Mouse (Mus musculus) intestine, embryonic 15.5 days (tissue): ENCODE results near the gene Pik3r2. TPM values are rescaled to one million over a fixed set of nuclear protein-coding genes. Genes with fewer than 3 reads are reported as not detected.

Source experiments
- ATAC-seq: fragments of 200-750 bp; cut with Nextera tagmentation; 2 replicates; pipeline ENCODE4 v1.8.0; 2017; ENCODE audit warnings: moderate TSS enrichment, moderate library complexity
- H3K27ac ChIP-seq: fragments of 300-500 bp; sonication (generic); 2 replicates; pipeline ENCODE4 v1.5.1; 2015; ENCODE audit warnings: mild to moderate bottlenecking, inconsistent platforms
- H3K27me3 ChIP-seq: fragments of 300-500 bp; sonication (generic); replicated peaks from 2 replicates; pipeline ENCODE4 v1.6.1; 2015; ENCODE audit warnings: inconsistent platforms
- H3K36me3 ChIP-seq: fragments of 300-500 bp; sonication (generic); 2 replicates; pipeline ENCODE4 v1.6.1; 2015; ENCODE audit warnings: inconsistent platforms
- H3K4me1 ChIP-seq: fragments of 300-500 bp; sonication (generic); replicated peaks from 2 replicates; pipeline ENCODE4 v1.6.1; 2015; ENCODE audit warnings: inconsistent platforms
- H3K4me2 ChIP-seq: fragments of 300-500 bp; sonication (generic); replicated peaks from 2 replicates; pipeline ENCODE4 v1.6.1; 2015; ENCODE audit warnings: mild to moderate bottlenecking, inconsistent platforms
- H3K4me3 ChIP-seq: fragments of 300-500 bp; sonication (generic); replicated peaks from 2 replicates; pipeline ENCODE4 v1.5.1; 2015; ENCODE audit warnings: inconsistent platforms
- H3K9ac ChIP-seq: fragments of 300-500 bp; sonication (generic); 2 replicates; pipeline ENCODE4 v1.6.1; 2015; ENCODE audit warnings: inconsistent platforms
- H3K9me3 ChIP-seq: fragments of 300-500 bp; sonication (generic); 2 replicates; pipeline ENCODE4 v1.6.1; 2016; ENCODE audit warnings: inconsistent platforms
- WGBS: fragments of 180-500 bp; shearing (Covaris S2); methylation state at CpG from one replicate; pipeline ENCODE4 v1.1.7; 2015; 5-methylcytosine and 5-hydroxymethylcytosine counted together
- polyA plus RNA-seq: library from polyadenylated mRNA; unstranded; fragments of >200 nt; fragmentation: Nextera tagmentation; extraction: Ambion mirVana; gene quantifications from 2 replicates; pipeline ENCODE4 v1.2.1, GENCODE M21; 2015

Pik3r2 gene
- polyA plus RNA-seq, 1 experiment from 2014 or later, result 53.1 TPM

- H3K9ac ChIP-seq, result no peak overlapping the region
- no peaks in the 10 kb centered on the region for H3K9me3 ChIP-seq
- no peaks in the 10 kb centered on the region for H3K27me3 ChIP-seq
- ATAC-seq, result no peak
- peaks cover 44% of the 10 kb centered on the region for H3K36me3 ChIP-seq
- WGBS, result 89% methylated on average over 25 of the region's 25 CpGs
- H3K4me3 ChIP-seq, result no peak overlapping the region
- H3K27ac ChIP-seq, result no peak overlapping the region
- H3K4me2 ChIP-seq, result no peak overlapping the region
- peaks cover 19% of the 10 kb centered on the region for H3K4me1 ChIP-seq
Measured at GRCm38 (mm10) chr8:70786291-70787050, 10.0 kb upstream of the Pik3r2 start.

DNA sequence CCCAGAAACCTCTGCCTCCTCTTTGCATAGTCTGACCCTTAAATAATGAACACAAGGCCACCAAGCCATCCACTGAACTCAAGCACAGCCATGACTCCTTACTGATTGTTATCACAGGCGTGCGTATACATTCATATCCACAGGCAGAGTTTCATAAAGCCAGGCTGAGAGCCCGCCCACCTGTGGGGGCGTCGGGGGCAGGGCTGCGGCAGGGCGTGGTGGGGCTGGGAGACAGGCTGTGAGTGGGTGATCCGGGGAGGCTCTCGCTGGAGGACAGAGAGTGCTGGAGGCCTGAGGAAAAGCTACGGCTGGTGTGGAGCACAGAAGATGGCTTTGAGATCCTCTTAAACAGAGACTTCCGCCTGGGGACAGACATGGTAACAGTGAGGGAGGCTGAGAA lies 3.6 kb upstream of the Pik3r2 start:
- no peak overlapping the region for H3K4me2 ChIP-seq
- peaks cover 44% of the 10 kb centered on the region for H3K36me3 ChIP-seq
- H3K4me1 ChIP-seq, result peaks cover 18% of the 10 kb centered on the region
- H3K27me3 ChIP-seq, result no peaks in the 10 kb centered on the region
- 73% methylated on average over 11 of the region's 11 CpGs for WGBS
- no peak for ATAC-seq
- no peaks in the 10 kb centered on the region for H3K9me3 ChIP-seq
- no peak overlapping the region for H3K9ac ChIP-seq
- H3K27ac ChIP-seq, result no peak overlapping the region
- H3K4me3 ChIP-seq, result no peak overlapping the region

- H3K4me1 ChIP-seq, result peaks cover 46% of the 10 kb centered on the region
- ATAC-seq, result peak; percentile 21
Measured at GRCm38 (mm10) chr8:70775851-70776495, 540 bp downstream of the Pik3r2 start.

DNA sequence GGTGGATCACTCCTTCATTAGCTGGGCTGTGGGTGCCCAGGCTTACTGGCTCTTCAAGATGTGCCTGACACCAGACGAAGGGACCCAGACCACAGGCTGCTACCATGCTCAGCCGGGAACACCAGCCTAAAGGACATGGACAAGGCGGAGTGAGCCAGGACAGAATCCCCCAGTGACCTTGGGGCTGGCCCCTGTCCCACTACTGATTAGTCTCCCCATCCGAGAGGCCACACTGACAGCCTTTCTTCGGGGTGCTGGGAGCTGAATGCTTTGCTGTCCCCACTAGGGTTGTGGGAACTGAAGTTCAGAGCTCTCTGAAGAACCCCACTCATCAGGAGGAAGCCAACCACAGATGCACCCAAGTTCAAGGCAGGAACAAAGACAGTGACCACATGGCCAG lies 1.3 kb downstream of the Pik3r2 start:
- Histone ChIP-seq H3K4me3 (peak overlapping the region; percentile 82), H3K9ac (peak overlapping the region; percentile 98), H3K4me2 (peak overlapping the region; percentile 90), H3K27me3 (no peaks in the 10 kb centered on the region), H3K4me1 (peaks cover 46% of the 10 kb centered on the region), H3K9me3 (no peaks in the 10 kb centered on the region), H3K36me3 (peaks cover 40% of the 10 kb centered on the region), H3K27ac (0 out of 2 replicates have a peak overlapping the region, but pooled peaks have one; percentile 44)
- ATAC-seq, result no peak
- WGBS, result 88% methylated on average over 5 of the region's 5 CpGs

More at GRCm38 (mm10) chr8:70775851-70776495, 540 bp downstream of the Pik3r2 start:
- Histone ChIP-seq H3K4me3 (peak overlapping the region; percentile 82), H3K27ac (peak overlapping the region; percentile 98), H3K27me3 (no peaks in the 10 kb centered on the region), H3K9ac (peak overlapping the region; percentile 98), H3K4me2 (peak overlapping the region; percentile 90), H3K9me3 (no peaks in the 10 kb centered on the region), H3K36me3 (peaks cover 41% of the 10 kb centered on the region)
- 2% methylated on average over 34 of the region's 34 CpGs for WGBS

DNA sequence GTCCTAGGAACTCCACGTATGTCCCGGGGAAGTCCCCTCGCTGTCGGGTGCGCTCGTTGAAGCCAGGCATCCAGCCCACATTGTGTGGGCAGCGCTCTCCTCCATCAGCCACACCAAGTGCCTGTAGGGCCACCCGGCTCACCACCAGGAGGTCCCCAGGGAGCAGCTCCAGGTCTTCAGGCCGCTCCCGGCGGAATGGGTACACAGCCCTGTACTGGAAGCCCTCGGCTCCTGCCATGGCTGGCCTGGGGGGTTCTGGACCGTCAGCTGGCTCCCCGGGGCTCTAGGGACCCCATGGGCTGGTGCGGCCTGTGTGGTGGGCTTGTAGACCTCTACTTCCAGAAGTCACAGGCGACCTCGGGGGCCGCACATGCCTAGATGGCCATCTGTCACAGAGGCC lies 1.8 kb downstream of the Pik3r2 start:
- H3K36me3 ChIP-seq, result peaks cover 36% of the 10 kb centered on the region
- H3K4me3 ChIP-seq, result no peak overlapping the region
- H3K4me2 ChIP-seq, result peak overlapping the region; percentile 90
- 93% methylated on average over 18 of the region's 18 CpGs for WGBS
- H3K4me1 ChIP-seq, result peaks cover 46% of the 10 kb centered on the region
- H3K27me3 ChIP-seq, result no peaks in the 10 kb centered on the region
- no peaks in the 10 kb centered on the region for H3K9me3 ChIP-seq
- peak overlapping the region; percentile 98 for H3K9ac ChIP-seq
- ATAC-seq, result no peak
- H3K27ac ChIP-seq, result peak overlapping the region; percentile 44

DNA sequence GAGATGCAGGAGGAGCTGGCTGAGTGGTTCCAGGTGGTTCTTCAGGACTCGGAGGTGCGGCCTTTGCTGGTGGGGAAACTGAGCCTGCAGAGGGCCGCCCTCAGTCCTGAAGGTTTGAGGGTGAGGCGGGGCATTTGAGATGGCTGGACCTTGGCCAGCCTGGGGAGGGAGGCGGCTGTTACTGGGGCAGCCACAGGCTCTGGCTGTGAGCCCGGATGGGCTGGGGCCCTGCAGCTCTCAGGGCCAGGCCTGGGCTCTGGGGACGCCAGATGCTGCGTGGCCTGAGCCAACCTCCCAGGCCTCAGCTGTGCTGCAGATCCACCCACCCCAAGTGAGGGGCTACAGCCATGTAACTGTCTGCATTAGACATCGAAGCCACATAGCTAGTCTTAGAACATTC lies 2.7 kb downstream of the Pik3r2 start:
- WGBS, result 31% methylated on average over 9 of the region's 9 CpGs
- no peaks in the 10 kb centered on the region for H3K27me3 ChIP-seq
- H3K4me2 ChIP-seq, result peak overlapping the region; percentile 90
- H3K4me3 ChIP-seq, result no peak overlapping the region
- peak overlapping the region; percentile 98 for H3K9ac ChIP-seq
- H3K4me1 ChIP-seq, result peaks cover 52% of the 10 kb centered on the region
- H3K36me3 ChIP-seq, result peaks cover 35% of the 10 kb centered on the region
- no peaks in the 10 kb centered on the region for H3K9me3 ChIP-seq
- ATAC-seq, result peak; percentile 24
- peak overlapping the region; percentile 44 for H3K27ac ChIP-seq

DNA sequence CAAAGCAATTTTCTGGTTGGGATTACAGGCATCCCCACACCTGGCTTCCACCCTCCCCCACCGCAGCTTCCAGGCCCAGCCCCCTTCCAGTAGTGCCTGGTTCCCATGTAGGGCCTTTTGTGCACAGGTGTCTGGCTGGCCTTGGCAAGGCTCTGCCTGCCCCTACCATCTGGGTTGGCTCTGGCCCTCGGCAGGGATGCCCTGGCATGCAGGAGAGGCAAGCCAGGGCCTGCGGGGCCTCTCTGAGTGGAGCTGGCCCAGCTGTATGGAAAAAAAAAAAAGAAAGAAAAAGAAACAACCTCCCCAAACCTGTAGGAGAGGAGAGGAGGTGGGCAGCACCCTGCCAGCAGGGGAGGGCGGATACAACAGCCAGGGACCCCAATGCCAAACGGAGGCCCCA lies 3.1 kb downstream of the Pik3r2 start:
- peaks cover 54% of the 10 kb centered on the region for H3K4me1 ChIP-seq
- H3K9ac ChIP-seq, result peak overlapping the region; percentile 17; the same call in 1 of the 2 replicates
- peak overlapping the region; percentile 44 for H3K27ac ChIP-seq
- H3K4me2 ChIP-seq, result peak overlapping the region; percentile 90
- no peak for ATAC-seq
- H3K9me3 ChIP-seq, result no peaks in the 10 kb centered on the region
- peaks cover 35% of the 10 kb centered on the region for H3K36me3 ChIP-seq
- 71% methylated on average over 5 of the region's 5 CpGs for WGBS
- H3K4me3 ChIP-seq, result no peak overlapping the region
- H3K27me3 ChIP-seq, result no peaks in the 10 kb centered on the region

GRCm38 (mm10) chr8:70772890-70773289 lies 3.6 kb downstream of the Pik3r2 start:
- H3K4me2 ChIP-seq, result peak overlapping the region; percentile 90; the same call in 1 of the 2 replicates
- peaks cover 35% of the 10 kb centered on the region for H3K36me3 ChIP-seq
- H3K9ac ChIP-seq, result 0 out of 2 replicates have a peak overlapping the region, but pooled peaks have one; percentile 17
- ATAC-seq, result no peak
- no peaks in the 10 kb centered on the region for H3K27me3 ChIP-seq
- peaks cover 50% of the 10 kb centered on the region for H3K4me1 ChIP-seq
- H3K27ac ChIP-seq, result peak overlapping the region; percentile 44
- WGBS, result 72% methylated on average over 9 of the region's 9 CpGs
- no peaks in the 10 kb centered on the region for H3K9me3 ChIP-seq
- no peak overlapping the region for H3K4me3 ChIP-seq

GRCm38 (mm10) chr8:70772075-70772474 lies 4.4 kb downstream of the Pik3r2 start:
- no peaks in the 10 kb centered on the region for H3K27me3 ChIP-seq
- H3K27ac ChIP-seq, result no peak overlapping the region
- WGBS, result 92% methylated on average over 13 of the region's 13 CpGs
- H3K4me2 ChIP-seq, result no peak overlapping the region
- H3K9me3 ChIP-seq, result no peaks in the 10 kb centered on the region
- ATAC-seq, result no peak
- no peak overlapping the region for H3K4me3 ChIP-seq
- H3K36me3 ChIP-seq, result peaks cover 39% of the 10 kb centered on the region
- H3K4me1 ChIP-seq, result peaks cover 52% of the 10 kb centered on the region
- no peak overlapping the region for H3K9ac ChIP-seq

- Histone ChIP-seq H3K9me3 (no peaks in the 10 kb centered on the region), H3K36me3 (peaks cover 39% of the 10 kb centered on the region), H3K4me2 (no peak overlapping the region), H3K4me3 (no peak overlapping the region), H3K4me1 (peaks cover 60% of the 10 kb centered on the region), H3K9ac (no peak overlapping the region), H3K27ac (no peak overlapping the region), H3K27me3 (no peaks in the 10 kb centered on the region)
- WGBS, result 87% methylated on average over 7 of the region's 7 CpGs
- no peak for ATAC-seq
Measured at GRCm38 (mm10) chr8:70771217-70771616, 5.3 kb downstream of the Pik3r2 start.

DNA sequence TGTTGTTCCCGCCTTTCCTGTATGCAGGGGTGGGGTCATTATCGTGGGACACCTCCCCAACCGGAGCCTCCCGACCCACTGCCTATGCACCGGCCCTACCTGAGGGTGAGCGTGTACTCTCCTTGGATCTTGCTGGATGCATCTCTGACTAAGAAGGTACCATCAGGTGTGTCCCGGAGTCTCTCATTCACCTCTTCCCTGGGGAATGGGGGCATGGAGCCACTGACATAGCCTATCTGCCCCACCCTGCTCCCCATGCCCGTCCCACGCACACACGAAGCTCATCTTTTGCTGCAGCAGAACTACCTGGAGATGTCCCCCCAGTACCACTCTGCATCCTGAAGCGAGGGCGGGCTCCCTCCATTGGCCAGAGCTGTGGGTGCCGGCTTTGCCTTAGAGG lies 5.8 kb downstream of the Pik3r2 start:
- no peaks in the 10 kb centered on the region for H3K9me3 ChIP-seq
- ATAC-seq, result no peak
- no peak overlapping the region for H3K4me3 ChIP-seq
- no peak overlapping the region for H3K9ac ChIP-seq
- H3K4me2 ChIP-seq, result no peak overlapping the region
- H3K36me3 ChIP-seq, result peaks cover 39% of the 10 kb centered on the region
- no peaks in the 10 kb centered on the region for H3K27me3 ChIP-seq
- no peak overlapping the region for H3K27ac ChIP-seq
- 94% methylated on average over 13 of the region's 13 CpGs for WGBS
- H3K4me1 ChIP-seq, result peaks cover 56% of the 10 kb centered on the region

DNA sequence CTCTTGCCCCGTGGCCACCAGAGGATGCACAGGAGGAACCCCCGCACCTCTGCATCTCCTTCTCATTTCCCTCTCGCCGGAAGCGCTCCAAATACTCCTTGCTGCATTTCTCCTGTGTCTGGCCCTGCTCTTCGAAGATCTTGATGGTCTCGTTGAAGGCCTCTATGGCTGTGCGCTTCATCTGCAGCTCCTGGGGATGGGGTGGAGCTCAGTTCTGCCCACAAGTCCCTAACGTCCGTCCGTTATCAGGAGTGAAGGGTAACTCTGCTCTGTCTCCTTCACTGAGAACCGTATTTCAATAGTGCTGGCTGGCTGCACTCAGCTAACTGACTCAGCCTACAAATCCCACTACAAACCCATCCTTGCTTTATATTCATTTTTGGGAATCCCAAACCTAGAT lies 6.7 kb downstream of the Pik3r2 start:
- H3K27me3 ChIP-seq, result no peaks in the 10 kb centered on the region
- no peak overlapping the region for H3K4me3 ChIP-seq
- H3K36me3 ChIP-seq, result peaks cover 38% of the 10 kb centered on the region
- H3K9me3 ChIP-seq, result no peaks in the 10 kb centered on the region
- 75% methylated on average over 12 of the region's 12 CpGs for WGBS
- no peak overlapping the region for H3K4me2 ChIP-seq
- H3K4me1 ChIP-seq, result peaks cover 53% of the 10 kb centered on the region
- no peak overlapping the region for H3K9ac ChIP-seq
- ATAC-seq, result no peak
- H3K27ac ChIP-seq, result no peak overlapping the region
